Mouse (Mus musculus) thymus, postnatal 10 days (tissue): ENCODE results near the gene Gbp2.
"Not testable (repeated sequence)": the region's sequence is repeated elsewhere in the genome, so short reads cannot be mapped to it uniquely, and the experiment has no call there.

Source experiments
- DNase-seq, 2 experiments: peaks; one replicate each; pipeline ENCODE4 v3.0.0; 2021; ENCODE audit warnings: low spot score in 2 of 2

Gbp2 gene

DNA sequence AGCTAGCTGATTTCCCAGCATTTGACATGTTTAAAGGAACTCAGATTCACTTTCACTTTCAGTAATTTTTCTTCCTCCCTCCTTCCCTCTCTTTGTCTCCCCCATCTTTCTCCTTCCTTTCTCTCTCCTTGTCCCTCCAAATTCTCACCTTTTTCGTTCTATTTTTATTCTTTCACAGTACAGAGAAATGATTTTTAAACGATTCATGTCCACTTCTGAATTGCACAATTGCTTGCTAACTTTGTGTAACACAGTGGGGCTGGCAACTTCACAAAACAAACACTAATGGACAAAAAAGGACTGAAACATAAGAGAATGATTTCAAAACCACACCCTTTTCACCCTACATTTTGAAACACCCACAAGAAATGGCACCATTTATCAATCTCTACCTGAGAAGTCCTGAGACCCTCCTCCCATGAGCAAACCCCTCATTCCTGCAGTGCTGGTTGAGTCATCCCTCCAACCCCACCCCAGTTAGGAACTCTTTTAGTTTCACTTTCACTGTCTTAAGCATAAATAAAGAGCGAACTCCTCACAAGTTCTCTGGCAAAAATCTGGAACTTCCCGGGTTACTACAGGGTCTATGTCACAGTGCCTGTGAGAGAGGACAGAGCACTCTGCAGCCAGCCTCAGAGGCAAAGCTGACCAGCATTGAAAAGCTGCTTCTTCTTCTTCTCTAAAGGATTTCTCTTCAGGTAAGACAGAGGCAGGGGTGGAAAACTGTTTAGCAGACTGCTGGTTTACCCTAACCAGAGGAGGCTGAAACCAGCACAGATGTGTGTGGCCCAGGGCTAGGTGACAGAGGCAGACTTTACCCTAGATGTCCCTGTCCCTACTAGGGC, at the start of gene Gbp2:
Gene Gbp2, plus strand, starts transcription at position 492 of the 845 bp plus-strand sequence.
- DNase-seq, result peak; percentile 7 to 24

GRCm38 (mm10) chr3:142570738-142571137, 49.7 kb upstream of the Gbp2 start:
- no peak for DNase-seq

- DNase-seq, result no peak
These were observed 43.3 kb upstream of the Gbp2 start for GRCm38 (mm10) chr3:142577108-142577507.

DNA sequence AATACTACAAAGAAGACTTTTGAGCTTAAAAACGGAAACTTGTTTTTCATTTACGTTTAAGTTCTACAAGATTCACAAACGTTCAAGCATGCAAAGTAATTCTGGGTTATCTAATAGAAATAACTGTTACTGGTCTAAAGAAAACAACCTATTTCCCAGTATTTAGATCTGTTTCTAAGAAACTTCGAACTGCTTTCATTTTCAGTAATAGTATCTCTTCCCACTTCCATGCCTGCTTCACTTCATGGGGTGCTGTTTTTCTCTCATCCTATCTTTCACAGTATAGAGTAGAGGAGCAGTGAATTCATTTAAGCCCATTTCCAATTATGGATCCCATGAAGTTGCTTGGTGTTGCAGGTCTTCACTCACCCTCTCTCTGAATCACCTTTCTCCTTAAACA, 42.1 kb upstream of the Gbp2 start:
- DNase-seq, result no peak

- no peak for DNase-seq
These were observed 37.3 kb upstream of the Gbp2 start for GRCm38 (mm10) chr3:142583067-142583466.

DNA sequence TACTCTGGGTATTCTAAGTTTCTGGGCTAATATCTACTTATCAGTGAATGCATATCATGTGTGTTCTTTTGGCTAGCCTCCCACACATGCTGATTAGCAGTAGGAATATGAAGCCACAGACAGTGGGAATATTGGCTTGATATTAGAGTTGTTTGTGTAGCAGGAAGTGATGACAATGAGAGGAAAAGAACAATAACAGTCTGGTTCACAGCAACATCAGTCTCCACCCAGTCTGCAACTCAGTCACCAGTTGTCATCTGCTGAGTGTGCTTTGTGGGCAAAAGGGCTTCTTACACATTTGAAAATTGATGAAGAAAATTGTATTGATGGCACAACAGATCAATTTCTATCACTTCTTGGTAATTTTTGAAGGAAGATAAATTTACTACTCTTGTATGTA, 33.0 kb upstream of the Gbp2 start:
- DNase-seq, result no peak

GRCm38 (mm10) chr3:142588888-142589287, 31.5 kb upstream of the Gbp2 start:
- DNase-seq, result no peak

DNA sequence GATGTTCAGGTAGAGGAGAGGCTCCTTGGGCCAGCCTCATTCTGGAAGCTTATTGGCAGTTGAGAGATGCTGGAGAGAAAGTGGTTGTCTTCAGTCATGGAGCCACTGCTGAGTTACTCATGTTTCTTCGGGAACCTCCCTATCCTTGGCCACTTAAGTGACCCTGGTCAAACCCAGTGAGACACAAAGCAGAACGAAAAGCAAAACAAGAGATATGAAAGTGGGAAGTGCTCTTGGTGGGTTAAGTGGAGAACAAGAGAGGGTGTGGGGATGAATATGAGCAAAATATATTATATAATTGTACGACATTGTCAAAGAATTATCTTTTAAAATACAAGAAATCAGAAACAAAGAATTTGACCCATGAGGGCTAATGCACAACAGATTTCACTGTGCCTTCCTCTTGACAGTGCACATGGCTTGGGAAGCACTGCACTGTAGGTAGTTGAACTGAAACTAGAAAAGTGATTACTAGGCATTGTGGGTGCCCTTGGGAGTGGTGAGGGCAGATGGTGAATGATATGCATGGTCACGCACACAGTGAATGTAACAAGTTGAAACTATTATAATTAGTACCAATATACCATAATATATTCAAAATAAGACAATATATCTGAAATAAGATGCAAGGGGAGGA, 29.9 kb upstream of the Gbp2 start:
- no peak for DNase-seq

DNA sequence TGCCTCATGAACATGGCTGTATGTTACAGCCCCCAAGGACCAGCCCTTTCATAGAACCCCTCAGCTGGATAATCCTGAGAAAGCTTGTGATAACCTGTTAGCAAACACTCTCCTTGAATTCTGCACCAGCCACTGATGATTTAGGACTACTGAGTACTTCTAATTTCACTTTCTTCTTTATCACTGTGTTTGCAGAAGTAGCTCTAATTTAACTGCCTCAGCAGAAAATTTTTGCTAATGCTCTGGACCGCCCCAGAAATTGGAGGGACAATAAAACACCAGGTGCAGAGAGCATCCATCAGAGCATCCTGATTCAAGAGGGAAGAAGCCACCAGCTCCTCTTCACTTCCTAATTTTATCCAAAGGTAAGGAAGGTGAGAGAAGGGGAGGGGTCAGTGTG, 25.9 kb upstream of the Gbp2 start, which contains the start of gene Gbp2b:
Gene Gbp2b, plus strand, starts transcription at position 301 of the 400 bp plus-strand sequence.
- no peak for DNase-seq

GRCm38 (mm10) chr3:142597923-142598322, 22.5 kb upstream of the Gbp2 start:
- DNase-seq, result no peak

GRCm38 (mm10) chr3:142601675-142602074, 18.7 kb upstream of the Gbp2 start:
- DNase-seq, result no peak

GRCm38 (mm10) chr3:142618658-142619057, 1.7 kb upstream of the Gbp2 start:
- DNase-seq, result no peak

DNA sequence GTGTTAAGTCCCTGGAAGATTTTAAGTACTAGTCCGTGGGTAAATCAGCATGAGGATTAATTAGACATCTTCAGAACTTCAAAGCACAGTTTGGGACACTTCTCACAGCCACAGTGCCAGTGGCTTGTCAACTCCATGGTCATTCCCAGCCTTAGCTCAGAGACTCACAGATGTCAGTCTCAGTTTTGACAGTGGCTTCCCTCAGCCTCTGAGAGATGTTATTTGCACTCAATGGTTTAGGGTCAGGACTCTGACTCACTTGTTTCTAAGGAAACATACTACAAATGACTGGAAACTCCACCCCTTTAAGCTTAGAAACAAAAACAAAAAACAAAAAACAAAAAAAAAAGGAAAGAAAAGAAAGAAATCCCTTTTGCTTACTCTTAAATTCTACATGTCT, 796 bp upstream of the Gbp2 start:
- peak in 1 of 2 experiments; percentile 6 for DNase-seq

DNA sequence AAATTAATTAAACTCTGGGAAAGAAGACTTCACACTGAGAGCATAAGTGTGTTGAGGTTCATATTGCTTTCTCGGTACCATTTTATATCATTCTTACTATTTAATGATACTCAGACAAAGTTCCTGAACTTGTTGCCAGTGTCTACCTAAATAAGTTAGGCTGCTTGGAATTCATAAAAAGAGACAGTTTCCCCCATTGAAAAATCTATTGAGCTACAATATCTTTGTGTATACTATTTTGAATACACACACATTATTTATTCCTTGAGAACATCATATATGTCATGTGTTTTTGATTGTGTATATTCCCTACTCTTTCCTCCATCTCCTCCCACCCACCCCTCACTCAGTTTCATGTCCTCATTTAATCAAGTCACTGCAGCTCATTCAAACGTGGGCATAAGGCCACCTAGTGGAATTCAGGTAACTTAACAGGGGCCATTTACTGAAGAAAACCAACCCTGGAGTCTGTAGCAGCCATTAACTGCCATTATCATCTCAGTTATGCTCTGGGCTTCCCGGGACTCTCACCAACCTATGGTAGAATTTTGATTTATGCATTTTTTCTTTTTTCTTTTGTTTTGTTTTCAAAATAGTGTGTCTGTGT, 657 bp downstream of the Gbp2 start:
- DNase-seq, result peak in 1 of 2 experiments; percentile 13

GRCm38 (mm10) chr3:142630385-142630784, 10.0 kb downstream of the Gbp2 start:
- no peak for DNase-seq

DNA sequence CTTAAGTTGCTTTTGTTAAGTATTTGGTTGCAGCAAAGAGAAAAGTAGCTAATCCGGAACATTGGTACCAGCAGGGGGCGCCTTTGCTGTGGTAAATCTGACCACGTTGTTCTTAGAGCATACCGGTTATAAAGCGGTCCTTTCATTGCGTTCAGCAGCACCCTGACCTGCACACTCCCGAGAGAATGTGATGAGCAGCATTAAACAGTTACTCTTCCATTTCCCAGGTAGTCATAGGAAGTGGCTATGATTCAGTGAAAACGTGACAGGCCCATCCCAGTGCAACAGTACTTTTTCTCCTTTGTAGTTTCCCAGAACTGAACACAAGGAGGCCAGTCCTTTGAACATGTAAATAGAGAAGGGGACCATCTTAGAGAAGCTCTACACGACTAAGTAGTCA, 19.8 kb downstream of the Gbp2 start:
- DNase-seq, result peak in 1 of 2 experiments; percentile 73

- DNase-seq, result peak; percentile 17 to 71
These were observed 25.5 kb downstream of the Gbp2 start for GRCm38 (mm10) chr3:142645949-142646348.

- not testable (repeated sequence) for DNase-seq
These were observed 27.4 kb downstream of the Gbp2 start for GRCm38 (mm10) chr3:142647836-142648235.

DNA sequence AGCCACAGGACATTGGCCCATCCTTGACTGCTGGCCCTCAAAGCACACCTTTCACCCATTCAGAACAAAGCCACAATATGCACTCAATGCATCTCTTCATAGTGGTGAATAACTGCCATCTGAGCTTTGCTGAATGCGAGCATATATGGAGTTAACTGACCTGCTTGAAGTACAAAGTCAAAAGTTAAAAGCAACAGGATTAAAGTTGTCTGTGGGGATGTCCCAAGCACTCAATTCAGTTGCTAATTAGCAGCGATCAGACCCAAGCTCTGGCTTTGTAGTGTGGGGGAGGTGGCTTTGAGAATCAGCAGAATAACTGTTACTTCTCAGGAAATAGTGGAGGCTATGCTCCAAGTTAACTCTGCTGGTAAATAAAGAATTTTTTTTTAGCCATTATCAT, 29.8 kb downstream of the Gbp2 start:
- no peak for DNase-seq

DNA sequence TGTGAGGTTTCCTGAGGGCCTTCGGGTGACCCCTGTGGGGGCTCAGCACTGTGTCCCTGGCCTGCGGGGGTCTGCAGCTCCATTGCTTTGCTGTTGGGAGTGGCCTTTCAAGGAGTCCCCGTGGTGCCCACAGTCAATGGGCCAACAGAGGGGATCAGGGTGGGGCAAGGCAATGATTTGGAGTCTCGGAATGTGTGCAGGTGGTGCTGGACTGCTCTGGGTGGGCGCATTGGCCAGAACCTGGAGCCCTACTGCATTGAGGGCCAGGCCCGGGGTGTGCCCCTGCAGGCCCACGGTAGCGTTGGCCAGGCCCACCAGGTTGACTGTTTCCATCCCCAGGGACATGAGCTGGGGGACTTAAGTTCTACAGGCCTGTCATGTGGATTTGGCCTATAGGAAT, 44.3 kb downstream of the Gbp2 start:
- DNase-seq, result no peak

DNA sequence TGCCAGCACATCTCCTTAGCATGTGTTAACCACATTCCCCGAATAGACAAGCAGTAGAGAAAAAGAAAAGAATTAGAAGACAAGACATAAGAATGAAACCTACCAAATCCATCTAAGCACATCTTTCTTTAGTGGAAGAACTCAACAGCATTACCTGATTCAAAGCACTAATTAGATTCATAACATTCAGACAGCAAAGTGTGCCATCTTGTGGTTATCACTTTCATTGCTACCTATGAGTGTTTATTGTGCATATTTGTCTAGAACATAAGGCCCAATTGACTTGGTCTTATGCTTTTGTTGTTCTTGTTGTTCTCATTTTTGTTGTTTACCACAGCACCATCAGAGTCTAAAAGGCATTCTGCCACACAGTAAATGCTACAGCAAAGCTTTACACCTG, 54.2 kb downstream of the Gbp2 start:
- DNase-seq, result no peak
